Mouse (Mus musculus) liver, adult 2 months (tissue): Measurements from ENCODE around the gene Ece1. TPM values are rescaled to one million over a fixed set of nuclear protein-coding genes. Genes with fewer than 3 reads are reported as not detected.

ENCODE experiments used
- DNase-seq: peaks from one replicate; pipeline ENCODE4 v3.0.0-alpha.2; 2011; ENCODE audit warnings: low read depth, low spot score; ENCODE audit errors: extremely low read depth
- H3K27ac ChIP-seq: fragments of 200-500 bp; replicated peaks from 2 replicates; pipeline ENCODE4 v1.5.1; 2012; ENCODE audit warnings: low read depth, mild to moderate bottlenecking, control low read depth, inconsistent platforms, low read length; ENCODE audit not compliant: insufficient read depth
- H3K27me3 ChIP-seq: fragments of 200-500 bp; 2 replicates; pipeline ENCODE4 v1.6.1; 2012; ENCODE audit warnings: mild to moderate bottlenecking, moderate library complexity, low read length, inconsistent platforms; ENCODE audit not compliant: control insufficient read depth, insufficient read depth
- H3K36me3 ChIP-seq: fragments of 200-500 bp; 2 replicates; pipeline ENCODE4 v1.6.1; 2012; ENCODE audit warnings: low read length, inconsistent platforms; ENCODE audit not compliant: control insufficient read depth, insufficient read depth
- H3K4me1 ChIP-seq: fragments of 200-500 bp; 2 replicates; pipeline ENCODE4 v1.6.1; 2011; ENCODE audit warnings: low read length; ENCODE audit not compliant: control insufficient read depth, insufficient read depth
- H3K4me3 ChIP-seq: fragments of 200-500 bp; 2 replicates; pipeline ENCODE4 v1.5.1; 2011; ENCODE audit warnings: low read depth, mild to moderate bottlenecking, control low read depth, low read length, moderate library complexity; ENCODE audit not compliant: insufficient read depth
- H3K79me2 ChIP-seq: fragments of 200-500 bp; 2 replicates; pipeline ENCODE4 v1.6.1; 2012; ENCODE audit warnings: inconsistent platforms, mild to moderate bottlenecking, low read length, moderate library complexity; ENCODE audit not compliant: control insufficient read depth, insufficient read depth
- H3K9ac ChIP-seq: fragments of 200-500 bp; 2 replicates; pipeline ENCODE4 v1.6.1; 2012; ENCODE audit warnings: low read depth, mild to moderate bottlenecking, control low read depth, inconsistent platforms, low read length
- CTCF ChIP-seq: fragments of 200-500 bp; IDR thresholded peaks from 2 replicates; pipeline ENCODE4 v1.5.1; 2011; ENCODE audit warnings: low read depth, low read length, control low read depth
- POLR2A ChIP-seq: fragments of 200-500 bp; IDR thresholded peaks from 2 replicates; pipeline ENCODE4 v1.6.1; 2011; ENCODE audit warnings: low read length, control low read depth; ENCODE audit not compliant: insufficient read depth; ENCODE audit errors: extremely low read depth
- WGBS: fragments of 180-500 bp; shearing (Covaris S2); methylation state at CpG from one replicate; pipeline ENCODE4 v1.1.7; 2018; 5-methylcytosine and 5-hydroxymethylcytosine counted together
- polyA plus RNA-seq: library from polyadenylated mRNA; depleted of rRNA; stranded (reverse); fragments of >200 nt; gene quantifications from 2 replicates; pipeline ENCODE4 v1.2.3, GENCODE M21; 2012
- total RNA-seq: library from RNA; depleted of rRNA; stranded (reverse); fragments of >200 nt; gene quantifications from 2 replicates; pipeline ENCODE4 v1.2.3, GENCODE M21; 2014

The Ece1 gene
- total and polyA plus RNA-seq, 2 experiments: 213 to 630 TPM

- DNase-seq: no peak
- WGBS: 90% methylated on average over 12 of the region's 12 CpGs
- Histone ChIP-seq H3K9ac (no peak overlapping the region), H3K4me1 (peaks cover 22% of the 10 kb centered on the region), H3K4me3 (no peak overlapping the region), H3K27me3 (no peaks in the 10 kb centered on the region), H3K36me3 (peaks cover 45% of the 10 kb centered on the region), H3K79me2 (no peaks in the 10 kb centered on the region; the same call in 1 of the 2 replicates), H3K27ac (peak overlapping the region; percentile 91; the same call in 1 of the 2 replicates)
- no peak for TF ChIP-seq POLR2A
Observed at GRCm38 (mm10) chr4:137941131-137941844, 79.3 kb downstream of the Ece1 start.

DNA sequence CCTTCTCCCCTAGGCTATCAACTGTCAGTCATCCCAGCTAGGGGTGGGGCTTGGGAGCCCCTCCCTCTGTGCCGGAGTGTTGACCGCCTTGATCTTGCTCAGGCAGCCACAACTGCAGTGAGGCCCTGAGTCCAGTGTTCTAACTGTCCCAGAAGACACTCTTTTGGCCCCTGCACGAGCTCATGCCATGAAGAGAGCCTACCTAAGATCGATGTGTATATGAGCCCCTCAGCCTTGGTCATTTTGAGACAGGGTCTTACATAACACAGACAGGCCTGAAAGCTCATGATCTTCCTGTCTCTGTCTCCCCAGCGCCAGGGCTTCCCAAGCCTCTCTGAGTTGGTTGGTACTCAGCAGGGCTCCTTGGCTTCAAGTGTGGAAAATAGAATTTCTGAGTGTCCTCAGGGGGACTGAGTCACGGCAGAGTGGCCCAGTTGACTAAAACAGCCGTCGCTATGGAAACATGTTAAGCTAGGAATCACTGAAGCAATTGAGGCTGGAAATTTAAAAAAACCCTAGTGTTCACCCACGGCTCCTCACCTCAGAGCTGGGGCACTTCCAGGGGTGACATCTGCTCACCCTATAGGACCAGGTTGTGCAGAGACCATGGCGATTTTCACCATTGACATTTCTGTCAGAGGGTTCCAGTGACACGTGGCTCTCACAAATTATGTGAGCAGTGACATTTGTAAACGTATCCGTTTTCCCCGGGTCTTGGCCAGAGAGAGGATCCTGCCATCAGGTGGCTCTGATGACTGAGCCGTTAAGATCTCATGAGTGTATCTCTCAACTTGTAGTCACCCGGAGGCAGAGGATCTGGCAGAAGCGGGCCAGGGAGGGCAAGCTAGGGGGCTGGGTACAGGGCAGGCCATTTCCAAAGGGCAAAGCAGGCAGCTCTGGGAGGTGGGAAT, 80.1 kb downstream of the Ece1 start:
- H3K36me3 ChIP-seq: peaks cover 43% of the 10 kb centered on the region
- no peak overlapping the region for H3K4me3 ChIP-seq
- peak overlapping the region; percentile 11 for H3K9ac ChIP-seq
- no peaks in the 10 kb centered on the region for H3K27me3 ChIP-seq
- H3K27ac ChIP-seq: peak overlapping the region; percentile 91
- H3K79me2 ChIP-seq: no peaks in the 10 kb centered on the region; the same call in 1 of the 2 replicates
- no peak for TF ChIP-seq POLR2A
- TF ChIP-seq CTCF: no peak
- peaks cover 18% of the 10 kb centered on the region for H3K4me1 ChIP-seq
- peak; percentile 57 for DNase-seq
- WGBS: 44% methylated on average over 17 of the region's 17 CpGs

DNA sequence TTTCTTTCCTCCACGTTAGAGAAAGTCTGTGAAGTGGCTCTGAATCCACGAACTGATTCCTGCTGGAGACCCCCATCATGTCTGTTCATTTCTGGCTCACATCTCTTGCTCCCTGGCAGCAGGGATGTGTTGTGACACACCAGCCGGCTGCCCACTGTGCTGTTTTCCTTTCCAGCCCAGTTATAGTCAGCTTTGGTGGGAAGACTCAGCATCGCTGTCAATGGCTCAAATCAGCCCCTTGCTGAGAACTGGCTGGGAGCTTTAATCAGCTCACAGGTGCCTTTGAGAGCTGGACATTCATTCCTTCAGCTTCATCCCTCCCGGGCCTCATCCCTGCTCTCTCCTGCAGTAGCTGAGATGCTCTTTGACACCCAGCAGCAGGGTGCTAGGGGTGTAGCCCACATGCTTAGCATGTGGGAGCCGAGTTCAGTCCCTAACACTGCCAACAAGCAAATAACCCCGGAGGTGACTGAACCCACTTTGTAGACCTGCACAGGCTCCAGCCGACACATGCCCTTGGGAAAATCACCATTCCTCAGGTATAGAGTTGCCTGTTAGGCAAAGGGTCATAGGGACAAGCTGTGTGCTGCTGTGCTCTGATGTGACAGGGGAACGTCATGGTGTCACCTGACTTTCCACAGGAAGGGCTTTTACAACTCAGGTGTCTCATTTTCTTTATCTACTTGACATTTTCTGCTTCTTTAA, 80.9 kb downstream of the Ece1 start:
- TF ChIP-seq POLR2A (no peak), CTCF (no peak)
- Histone ChIP-seq H3K4me1 (peaks cover 18% of the 10 kb centered on the region), H3K27ac (peak overlapping the region; percentile 91), H3K79me2 (no peaks in the 10 kb centered on the region; the same call in 1 of the 2 replicates), H3K27me3 (no peaks in the 10 kb centered on the region), H3K36me3 (peaks cover 42% of the 10 kb centered on the region), H3K4me3 (no peak overlapping the region), H3K9ac (peak overlapping the region; percentile 15)
- peak; percentile 97 for DNase-seq
- 24% methylated on average over 9 of the region's 9 CpGs for WGBS

- DNase-seq: peak; percentile 98
- TF ChIP-seq POLR2A: no peak
- TF ChIP-seq CTCF: no peak
Observed at GRCm38 (mm10) chr4:137943540-137943939, 81.5 kb downstream of the Ece1 start.

DNA sequence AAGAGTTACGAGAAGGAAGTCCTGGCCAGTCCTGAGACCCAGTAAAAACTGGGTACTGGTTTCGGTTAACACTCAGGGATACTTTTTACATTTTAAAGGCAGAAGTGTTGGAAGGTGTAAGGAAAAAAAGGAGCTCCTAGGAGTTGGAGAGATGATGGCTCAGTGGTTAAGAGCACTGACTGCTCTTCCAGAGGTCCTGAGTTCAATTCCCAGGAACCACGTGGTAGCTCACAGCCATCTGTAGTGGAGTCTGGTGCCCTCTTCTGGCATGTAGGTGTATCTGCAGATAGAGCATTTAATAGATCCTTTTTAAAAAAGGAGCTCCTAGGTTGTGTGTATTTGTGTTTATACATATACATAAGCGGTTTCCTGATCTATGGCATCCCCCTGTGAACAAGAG, 83.3 kb downstream of the Ece1 start:
- H3K36me3 ChIP-seq: peaks cover 47% of the 10 kb centered on the region
- H3K4me1 ChIP-seq: peaks cover 18% of the 10 kb centered on the region
- H3K9ac ChIP-seq: no peak overlapping the region
- H3K27me3 ChIP-seq: no peaks in the 10 kb centered on the region
- DNase-seq: peak; percentile 48
- no peak overlapping the region for H3K4me3 ChIP-seq
- no peak overlapping the region for H3K27ac ChIP-seq
- TF ChIP-seq POLR2A: no peak
- peak; percentile 45; the same call in 1 of the 2 replicates for TF ChIP-seq CTCF
- no peaks in the 10 kb centered on the region; the same call in 1 of the 2 replicates for H3K79me2 ChIP-seq
- 78% methylated on average over 4 of the region's 4 CpGs for WGBS

More at GRCm38 (mm10) chr4:137943540-137943939, 81.5 kb downstream of the Ece1 start:
- WGBS: 13% methylated on average over 10 of the region's 10 CpGs
- Histone ChIP-seq H3K36me3 (peaks cover 39% of the 10 kb centered on the region), H3K4me3 (no peak overlapping the region), H3K27ac (peak overlapping the region; percentile 91), H3K79me2 (no peaks in the 10 kb centered on the region; the same call in 1 of the 2 replicates), H3K27me3 (no peaks in the 10 kb centered on the region), H3K4me1 (peaks cover 18% of the 10 kb centered on the region), H3K9ac (0 out of 2 replicates have a peak overlapping the region, but pooled peaks have one; percentile 15)
